Mouse (Mus musculus) MEL (cell line): ENCODE results near the gene Hcfc1r1. TPM values are rescaled to one million over a fixed set of nuclear protein-coding genes. Genes with fewer than 3 reads are reported as not detected.

ENCODE experiments used
- DNase-seq: peaks from one replicate; pipeline ENCODE4 v3.0.0; 2011; ENCODE audit warnings: low read depth, low spot score
- H3K27ac ChIP-seq: 2 replicates; pipeline ENCODE4 v1.5.1; 2012; ENCODE audit warnings: low read depth, mild to moderate bottlenecking, control low read depth, low read length, moderate library complexity; ENCODE audit not compliant: control insufficient read depth
- H3K27me3 ChIP-seq, 2 experiments: fragments of 150-350 bp in 1 of 2; sonication (generic) in 1 of 2; 2 replicates each; pipeline ENCODE4 v1.6.1; 2012; ENCODE audit warnings: low read length in 2 of 2, mild to moderate bottlenecking in 2 of 2, improper control_type of control experiment in 1 of 2, moderate library complexity in 1 of 2; ENCODE audit not compliant: insufficient read depth in 2 of 2, control insufficient read depth in 1 of 2
- H3K36me3 ChIP-seq, 2 experiments: 2 replicates each; pipeline ENCODE4 v1.6.1; 2012 to 2014; ENCODE audit warnings: low read length in 2 of 2, improper control_type of control experiment in 1 of 2, inconsistent platforms in 1 of 2, mild to moderate bottlenecking in 1 of 2; ENCODE audit not compliant: insufficient read depth in 2 of 2, control insufficient read depth in 1 of 2
- H3K4me1 ChIP-seq, 2 experiments: fragments of 150-350 bp in 1 of 2; sonication (generic) in 1 of 2; 2 replicates each; pipeline ENCODE4 v1.6.1; 2012; ENCODE audit warnings: low read length in 2 of 2, improper control_type of control experiment in 1 of 2, mild to moderate bottlenecking in 1 of 2; ENCODE audit not compliant: insufficient read depth in 2 of 2, control insufficient read depth in 1 of 2
- H3K4me3 ChIP-seq, 2 experiments: fragments of 150-350 bp in 1 of 2; sonication (generic) in 1 of 2; 2 replicates each; pipeline ENCODE4 v1.5.1; 2012; ENCODE audit warnings: low read depth in 2 of 2, low read length in 2 of 2, mild to moderate bottlenecking in 2 of 2, moderate library complexity in 2 of 2, control low read depth in 1 of 2, improper control_type of control experiment in 1 of 2; ENCODE audit not compliant: control insufficient read depth in 1 of 2, insufficient read depth in 1 of 2
- H3K79me2 ChIP-seq: 2 replicates; pipeline ENCODE4 v1.6.1; 2012; ENCODE audit warnings: mild to moderate bottlenecking, low read length, moderate library complexity; ENCODE audit not compliant: control insufficient read depth, poor library complexity, insufficient read depth
- H3K9ac ChIP-seq: 2 replicates; pipeline ENCODE4 v1.6.1; 2012; ENCODE audit warnings: low read depth, mild to moderate bottlenecking, control low read depth, low read length, moderate library complexity; ENCODE audit not compliant: control insufficient read depth, poor library complexity, severe bottlenecking
- H3K9me3 ChIP-seq: fragments of 150-350 bp; sonication (generic); replicated peaks from 2 replicates; pipeline ENCODE4 v1.6.1; 2012; ENCODE audit warnings: mild to moderate bottlenecking, low read length, improper control_type of control experiment, moderate library complexity; ENCODE audit not compliant: insufficient read depth
- BHLHE40 ChIP-seq: IDR thresholded peaks from 2 replicates; pipeline ENCODE4 v1.6.1; 2012; ENCODE audit warnings: low read depth, mild to moderate bottlenecking, inconsistent platforms, low read length, improper control_type of control experiment, borderline replicate concordance
- CHD2 ChIP-seq: IDR thresholded peaks from 2 replicates; pipeline ENCODE4 v1.6.1; 2011; ENCODE audit warnings: low read length, improper control_type of control experiment
- E2F4 ChIP-seq: IDR thresholded peaks from 2 replicates; pipeline ENCODE4 v1.6.1; 2011; ENCODE audit warnings: low read depth, low read length, improper control_type of control experiment, borderline replicate concordance
- ELF1 ChIP-seq: IDR thresholded peaks from 2 replicates; pipeline ENCODE4 v1.6.1; 2014; ENCODE audit warnings: low read depth, mild to moderate bottlenecking, inconsistent platforms, low read length, improper control_type of control experiment, moderate library complexity
- ETS1 ChIP-seq: IDR thresholded peaks from 2 replicates; pipeline ENCODE4 v1.6.1; 2012; ENCODE audit warnings: low read depth, mild to moderate bottlenecking, inconsistent platforms, low read length, improper control_type of control experiment, moderate library complexity
- KAT2A ChIP-seq: conservative IDR thresholded peaks from 2 replicates; pipeline ENCODE4 v1.6.1; 2012; ENCODE audit warnings: low read depth, low read length, improper control_type of control experiment, inconsistent platforms
- MEF2A ChIP-seq: IDR thresholded peaks from 2 replicates; pipeline ENCODE4 v1.6.1; 2014; ENCODE audit warnings: low read depth, mild to moderate bottlenecking, inconsistent platforms, low read length, improper control_type of control experiment; ENCODE audit not compliant: poor library complexity, insufficient replicate concordance, severe bottlenecking; ENCODE audit errors: extremely low read depth
- MYC ChIP-seq: IDR thresholded peaks from 2 replicates; pipeline ENCODE4 v1.6.1; 2011; ENCODE audit warnings: low read depth, mild to moderate bottlenecking, low read length, improper control_type of control experiment, moderate library complexity
- NELFE ChIP-seq: IDR thresholded peaks from 2 replicates; pipeline ENCODE4 v1.6.1; 2011; ENCODE audit warnings: low read depth, low read length, improper control_type of control experiment
- POLR2A ChIP-seq, 2 experiments: IDR thresholded peaks; 2 replicates each; pipeline ENCODE4 v1.6.1; 2011 to 2012; ENCODE audit warnings: low read length in 2 of 2, mild to moderate bottlenecking in 2 of 2, control low read depth in 1 of 2, improper control_type of control experiment in 1 of 2, low read depth in 1 of 2, moderate library complexity in 1 of 2; ENCODE audit not compliant: control insufficient read depth in 1 of 2, insufficient read depth in 1 of 2, poor library complexity in 1 of 2
- SMC3 ChIP-seq: IDR thresholded peaks from 2 replicates; pipeline ENCODE4 v1.6.1; 2011; ENCODE audit warnings: low read depth, low read length, improper control_type of control experiment
- TBP ChIP-seq: IDR thresholded peaks from 2 replicates; pipeline ENCODE4 v1.8.0; 2011; ENCODE audit warnings: low read depth, low read length, improper control_type of control experiment
- UBTF ChIP-seq: IDR thresholded peaks from 2 replicates; pipeline ENCODE4 v1.6.1; 2012; ENCODE audit warnings: low read depth, mild to moderate bottlenecking, inconsistent platforms, low read length, improper control_type of control experiment, moderate library complexity, borderline replicate concordance; ENCODE audit not compliant: insufficient read depth
- USF1 ChIP-seq: IDR thresholded peaks from 2 replicates; pipeline ENCODE4 v1.6.1; 2014; ENCODE audit warnings: low read depth, mild to moderate bottlenecking, inconsistent platforms, low read length, improper control_type of control experiment, moderate library complexity
- USF2 ChIP-seq, 2 experiments: IDR thresholded peaks; 2 replicates each; pipeline ENCODE4 v1.6.1; 2011 to 2012; ENCODE audit warnings: improper control_type of control experiment in 2 of 2, low read length in 2 of 2, borderline replicate concordance in 1 of 2, inconsistent platforms in 1 of 2, low read depth in 1 of 2, mild to moderate bottlenecking in 1 of 2; ENCODE audit not compliant: insufficient read depth in 1 of 2
- ZC3H11A ChIP-seq: IDR thresholded peaks from 2 replicates; pipeline ENCODE4 v1.6.1; 2012; ENCODE audit warnings: low read depth, mild to moderate bottlenecking, inconsistent platforms, low read length, improper control_type of control experiment
- ZKSCAN1 ChIP-seq: IDR thresholded peaks from 2 replicates; pipeline ENCODE4 v1.6.1; 2012; ENCODE audit warnings: low read depth, mild to moderate bottlenecking, inconsistent platforms, low read length, improper control_type of control experiment, moderate library complexity
- ZNF384 ChIP-seq: IDR thresholded peaks from 2 replicates; pipeline ENCODE4 v1.6.1; 2012; ENCODE audit warnings: low read depth, mild to moderate bottlenecking, inconsistent platforms, low read length, improper control_type of control experiment
- polyA plus RNA-seq, 2 experiments: library from polyadenylated mRNA; stranded (reverse) in 1 of 2; unstranded in 1 of 2; fragments of >175 nt in 1 of 2; fragments of >200 nt in 1 of 2; gene quantifications; 2 replicates each; pipeline versions ENCODE4 v1.2.1 to v1.2.4; 2012; ENCODE audit warnings: low replicate concordance in 2 of 2, low read depth in 1 of 2; ENCODE audit not compliant: insufficient read length in 2 of 2, insufficient read depth in 1 of 2, missing spikeins in 1 of 2
- total RNA-seq: library from RNA; depleted of rRNA; stranded (reverse); fragments of 300-350 nt; gene quantifications from 2 replicates; pipeline ENCODE4 v1.2.3, GENCODE M21; 2012

Gene Hcfc1r1
- total and polyA plus RNA-seq, 3 experiments, result 15.6 to 81.6 TPM; not detected in 1

- TF ChIP-seq BHLHE40, result no peak
- TF ChIP-seq USF2 (IDR thresholded peaks at IDR 0.05; ENCODE audit: borderline replicate concordance in 1 of 2, insufficient read depth in 1 of 2, low read depth in 1 of 2, low read length in 2 of 2), result no peak
- TF ChIP-seq ZNF384, result no peak
- TF ChIP-seq KAT2A, result no peak
- TF ChIP-seq NELFE, result 0 out of 2 replicates have a peak, but pooled peaks have one; percentile 16
- no peak for TF ChIP-seq CHD2
- no peak; the same call in 1 of the 2 replicates for TF ChIP-seq TBP
- TF ChIP-seq UBTF, result no peak
- TF ChIP-seq ELF1, result peak; percentile 41; the same call in 1 of the 2 replicates
- TF ChIP-seq ZC3H11A, result no peak
- 0 out of 2 replicates have a peak, but pooled peaks have one; percentile 22 for TF ChIP-seq ETS1
- TF ChIP-seq USF1, result no peak
- no peak for TF ChIP-seq MEF2A
- TF ChIP-seq SMC3, result no peak
- TF ChIP-seq MYC, result no peak
Observed at GRCm38 (mm10) chr17:23675564-23676281, 2.3 kb downstream of the Hcfc1r1 start (continued).

GRCm38 (mm10) chr17:23676473-23677031 lies 3.2 kb downstream of the Hcfc1r1 start:
- Histone ChIP-seq H3K9me3 (no peaks in the 10 kb centered on the region), H3K79me2 (peaks cover 15% of the 10 kb centered on the region), H3K27me3 (no peaks in the 10 kb centered on the region)
- TF ChIP-seq ZKSCAN1 (no peak), ETS1 (0 out of 2 replicates have a peak, but pooled peaks have one; percentile 34), E2F4 (0 out of 2 replicates have a peak, but pooled peaks have one; percentile 7), POLR2A (IDR thresholded peaks at IDR 0.05; ENCODE audit: control insufficient read depth in 1 of 2, insufficient read depth in 1 of 2, low read depth in 1 of 2, low read length in 2 of 2, poor library complexity in 1 of 2) (no peak), MYC (0 out of 2 replicates have a peak, but pooled peaks have one; percentile 10)
- TF ChIP-seq, all 39 proteins: peak for 3
- Histone ChIP-seq H3K4me3 (peak overlapping the region; percentile 81 to 89), H3K27ac (peak overlapping the region; percentile 66), H3K36me3 (peaks cover 0 to 21% of the 10 kb centered on the region in 2 experiments; a peak in 2 of 4 replicates), H3K4me1 (peaks cover 0 to 33% of the 10 kb centered on the region in 2 experiments), H3K9ac (peak overlapping the region; percentile 86)
- peak; percentile 58 for DNase-seq
